Mouse (Mus musculus) G1E (cell line): Measurements from ENCODE around the gene Ccdc60. TPM values are rescaled to one million over a fixed set of nuclear protein-coding genes. Genes with fewer than 3 reads are reported as not detected.

Experiments
- ATAC-seq: 2 replicates; pipeline ENCODE4 v1.8.0; 2016; ENCODE audit warnings: mild to moderate bottlenecking; ENCODE audit not compliant: insufficient number of reproducible peaks, poor library complexity, low FRiP score, severe bottlenecking; ENCODE audit errors: extremely low read depth
- DNase-seq: peaks from one replicate; pipeline ENCODE4 v3.0.0; 2012; ENCODE audit warnings: low spot score
- H3K27me3 ChIP-seq: 2 replicates; pipeline ENCODE4 v1.6.1; 2012; ENCODE audit warnings: mild to moderate bottlenecking, low read length, inconsistent platforms; ENCODE audit not compliant: insufficient read depth
- H3K36me3 ChIP-seq: replicated peaks from 2 replicates; pipeline ENCODE3; 2012; ENCODE audit warnings: mild to moderate bottlenecking, inconsistent platforms
- H3K4me1 ChIP-seq: 2 replicates; pipeline ENCODE4 v1.6.1; 2012; ENCODE audit warnings: low read depth, low read length, inconsistent platforms, mixed read lengths; ENCODE audit not compliant: insufficient read depth
- H3K4me3 ChIP-seq: 2 replicates; pipeline ENCODE4 v1.5.1; 2012; ENCODE audit warnings: low read depth, mild to moderate bottlenecking, inconsistent platforms, low read length, moderate library complexity, mixed read lengths
- H3K9me3 ChIP-seq: replicated peaks from 2 replicates; pipeline ENCODE4 v1.6.1; 2012; ENCODE audit warnings: inconsistent platforms
- CTCF ChIP-seq: IDR thresholded peaks from 2 replicates; pipeline ENCODE4 v1.5.1; 2012; ENCODE audit warnings: low read depth, low read length, inconsistent platforms, mixed read lengths
- GATA1 ChIP-seq: IDR thresholded peaks from 2 replicates; pipeline ENCODE4 v1.6.1; 2012; ENCODE audit warnings: borderline replicate concordance, low read length, inconsistent platforms, mixed read lengths
- GATA2 ChIP-seq: IDR thresholded peaks from 2 replicates; pipeline ENCODE4 v1.6.1; 2012; ENCODE audit warnings: low read depth, low read length, inconsistent platforms, borderline replicate concordance
- POLR2AphosphoS5 ChIP-seq: IDR thresholded peaks from 2 replicates; pipeline ENCODE4 v1.6.1; 2012; ENCODE audit warnings: low read depth, low read length, inconsistent platforms; ENCODE audit not compliant: insufficient replicate concordance
- TAL1 ChIP-seq: conservative IDR thresholded peaks from 2 replicates; pipeline ENCODE4 v1.6.1; 2012; ENCODE audit warnings: low read depth, low read length, inconsistent platforms, mixed read lengths
- polyA plus RNA-seq: library from polyadenylated mRNA; stranded (reverse); fragments of >175 nt; gene quantifications from 2 replicates; pipeline ENCODE4 v1.2.3, GENCODE M21; 2012
- total RNA-seq, 2 experiments: library from RNA; stranded (forward) in 1 of 2; stranded (reverse) in 1 of 2; fragments of 200-1000 nt in 1 of 2; fragments of >200 nt in 1 of 2; fragmentation: Nextera tagmentation in 1 of 2; gene quantifications; 2 replicates each; pipeline ENCODE4 v1.2.3; 2014 to 2017

The Ccdc60 gene
- total RNA-seq (2014; fragmentation: Nextera tagmentation) = not detected in 2 replicates
- total RNA-seq (2017) = not detected in 2 replicates
- not detected in 2 replicates for polyA plus RNA-seq

DNA sequence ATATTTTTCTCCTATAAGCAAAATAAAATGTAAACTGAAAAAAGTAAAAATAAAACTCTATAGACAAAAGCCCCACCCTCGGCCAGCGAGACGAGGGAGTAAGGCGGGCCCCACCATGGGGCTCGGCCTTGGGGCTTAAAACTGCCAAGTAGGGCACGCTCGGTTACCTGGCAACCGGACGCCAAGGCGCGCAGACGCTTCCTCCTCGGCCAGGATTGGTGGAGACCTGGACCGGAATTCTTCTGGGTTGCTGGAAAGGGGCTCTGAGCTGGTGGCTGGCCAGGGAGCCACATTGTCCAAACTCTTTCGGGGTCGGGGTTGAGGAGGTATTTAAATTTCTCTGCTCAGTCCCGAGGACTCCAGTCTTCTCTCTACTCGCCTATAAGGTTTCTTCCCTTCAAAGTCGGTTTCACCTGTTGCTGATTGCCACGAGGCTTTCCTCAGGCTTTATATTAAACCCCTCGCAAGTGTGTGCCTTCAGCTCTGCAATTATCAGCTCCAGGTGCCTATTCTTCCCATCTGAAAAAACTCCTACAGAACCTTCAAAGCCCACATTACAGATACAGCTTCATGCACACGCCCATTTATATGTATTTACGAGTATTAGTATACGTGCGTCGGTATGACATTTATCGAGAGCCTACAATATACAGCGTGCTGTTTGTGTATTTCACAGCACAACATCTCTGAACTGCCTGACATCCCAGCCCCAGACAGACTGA, at the start of gene Ccdc60:
Gene Ccdc60, minus strand, starts transcription at position 137 of the 722 bp plus-strand sequence.
- no peak for TF ChIP-seq GATA1
- TF ChIP-seq TAL1 = no peak
- no peak for TF ChIP-seq POLR2AphosphoS5
- TF ChIP-seq GATA2 = no peak
- TF ChIP-seq CTCF = no peak
- H3K36me3 ChIP-seq = no peaks in the 10 kb centered on the region
- no peak for DNase-seq
- H3K27me3 ChIP-seq = no peaks in the 10 kb centered on the region
- no peak for ATAC-seq
- no peaks in the 10 kb centered on the region for H3K4me1 ChIP-seq
- peaks cover 56% of the 10 kb centered on the region for H3K9me3 ChIP-seq
- H3K4me3 ChIP-seq = no peak within 1 kb of the TSS

DNA sequence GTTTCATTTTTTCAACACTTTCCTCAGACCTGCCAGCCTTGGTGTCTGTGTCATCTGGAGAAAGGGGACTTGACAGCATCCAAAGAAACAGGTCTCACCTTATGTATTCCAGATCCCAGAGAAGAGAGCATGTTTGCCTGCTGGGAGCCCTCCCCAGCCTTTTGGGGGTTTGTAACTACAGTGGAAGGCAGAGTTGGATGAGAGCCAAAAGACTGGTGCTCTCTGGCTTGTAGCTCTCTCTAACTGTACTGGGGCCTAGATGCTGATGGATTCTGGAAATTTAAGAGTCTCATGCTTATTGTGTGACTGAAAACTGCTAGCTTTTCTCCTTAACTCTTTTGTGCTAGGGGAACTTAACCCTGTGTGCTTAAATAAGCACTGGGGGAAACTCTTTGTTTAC, 47.4 kb upstream of the Ccdc60 start:
- ATAC-seq = no peak
- no peaks in the 10 kb centered on the region for H3K36me3 ChIP-seq
- no peak for DNase-seq
- H3K4me3 ChIP-seq = no peak overlapping the region
- H3K27me3 ChIP-seq = no peaks in the 10 kb centered on the region
- no peak for TF ChIP-seq POLR2AphosphoS5
- no peak for TF ChIP-seq GATA1
- no peak for TF ChIP-seq CTCF
- TF ChIP-seq GATA2 = no peak
- TF ChIP-seq TAL1 = no peak
- H3K9me3 ChIP-seq = peaks cover 65% of the 10 kb centered on the region
- no peaks in the 10 kb centered on the region for H3K4me1 ChIP-seq

DNA sequence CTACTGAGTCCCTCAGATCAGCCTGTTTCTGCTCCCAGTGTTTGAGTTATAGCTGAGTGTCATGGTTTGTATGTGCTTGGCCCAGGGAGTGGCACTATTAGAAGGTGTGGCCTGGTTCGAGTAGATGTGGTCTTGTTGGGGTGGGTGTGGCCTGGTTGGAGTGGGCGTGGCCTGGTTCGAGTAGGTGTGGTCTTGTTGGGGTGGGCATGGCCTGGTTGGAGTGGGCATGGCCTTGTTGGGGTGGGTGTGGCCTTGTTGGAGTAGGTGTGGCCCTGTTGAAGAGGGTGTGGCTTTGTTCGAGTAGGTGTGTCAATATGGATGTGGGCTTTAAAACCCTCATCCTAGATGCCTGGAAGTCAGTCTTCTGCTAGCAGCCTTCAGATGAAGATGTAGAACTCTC, 40.1 kb upstream of the Ccdc60 start:
- no peak for TF ChIP-seq CTCF
- no peak for TF ChIP-seq GATA2
- TF ChIP-seq GATA1 = no peak
- no peak for TF ChIP-seq POLR2AphosphoS5
- TF ChIP-seq TAL1 = no peak
- Histone ChIP-seq H3K36me3 (no peaks in the 10 kb centered on the region), H3K27me3 (no peaks in the 10 kb centered on the region), H3K9me3 (peaks cover 93% of the 10 kb centered on the region), H3K4me1 (no peaks in the 10 kb centered on the region), H3K4me3 (peak overlapping the region; percentile 30; the same call in 1 of the 2 replicates)
- DNase-seq = no peak
- ATAC-seq = no peak

DNA sequence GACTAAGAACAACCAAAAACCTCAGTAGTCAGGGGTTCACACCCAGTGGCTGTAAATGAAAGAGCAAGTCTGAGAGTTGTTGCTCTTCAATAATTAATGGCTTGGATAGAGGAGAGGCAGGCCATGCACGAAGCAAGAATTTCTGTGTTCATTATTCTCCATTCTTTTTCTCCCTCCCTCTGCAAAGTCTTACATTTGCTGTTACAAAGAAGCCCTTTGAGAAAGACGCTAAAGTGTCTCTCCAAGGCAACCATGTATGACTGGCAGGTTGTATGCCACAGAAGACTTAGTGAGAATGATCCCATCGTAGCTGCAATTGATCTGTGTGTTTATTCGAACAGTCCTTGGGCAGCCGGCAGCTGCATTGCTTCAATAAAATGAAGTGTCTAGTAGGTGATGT, 34.6 kb upstream of the Ccdc60 start:
- TF ChIP-seq GATA2 = no peak
- no peak for TF ChIP-seq TAL1
- TF ChIP-seq GATA1 = no peak
- TF ChIP-seq CTCF = no peak
- TF ChIP-seq POLR2AphosphoS5 = no peak
- ATAC-seq (no peak), DNase-seq (no peak)
- Histone ChIP-seq H3K9me3 (peaks cover 81% of the 10 kb centered on the region), H3K4me3 (no peak overlapping the region), H3K36me3 (no peaks in the 10 kb centered on the region), H3K4me1 (no peaks in the 10 kb centered on the region), H3K27me3 (no peaks in the 10 kb centered on the region)

DNA sequence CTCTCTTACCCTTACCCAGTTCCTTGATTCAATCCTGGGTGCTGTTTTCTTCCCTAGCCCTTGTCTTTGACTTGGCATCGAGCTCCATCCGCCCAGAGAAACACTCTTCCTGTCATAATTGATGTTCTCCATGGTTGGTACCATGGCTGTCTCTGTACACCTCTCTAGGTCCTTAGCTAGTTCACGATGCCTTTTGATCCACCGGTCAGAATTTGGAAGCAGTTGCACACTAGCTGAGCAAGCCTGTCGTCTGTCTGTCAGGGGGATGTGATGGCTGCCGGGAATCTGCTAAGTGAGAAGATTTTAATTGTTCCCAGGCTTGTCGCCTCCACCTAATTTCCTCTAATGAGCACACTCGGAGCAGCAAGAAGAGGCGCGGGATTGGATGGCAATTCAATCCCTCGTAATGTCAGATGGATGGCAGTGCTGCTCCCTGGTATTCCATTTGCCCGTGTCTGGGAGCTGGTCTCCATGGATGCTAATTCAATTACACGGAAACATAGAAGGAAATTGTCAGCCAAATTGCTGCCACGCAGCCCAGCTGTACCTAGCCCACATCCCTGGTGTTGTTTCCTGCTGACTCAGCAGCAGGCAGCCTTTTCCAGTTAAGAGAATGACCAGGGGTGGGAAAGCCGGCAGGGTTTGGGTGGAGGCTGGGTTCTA, 33.7 kb upstream of the Ccdc60 start:
- no peaks in the 10 kb centered on the region for H3K27me3 ChIP-seq
- H3K4me1 ChIP-seq = no peaks in the 10 kb centered on the region
- H3K9me3 ChIP-seq = peaks cover 79% of the 10 kb centered on the region
- DNase-seq (no peak), ATAC-seq (no peak)
- H3K4me3 ChIP-seq = no peak overlapping the region
- TF ChIP-seq TAL1 = no peak
- TF ChIP-seq CTCF = no peak
- TF ChIP-seq GATA2 = no peak
- TF ChIP-seq GATA1 = no peak
- no peak for TF ChIP-seq POLR2AphosphoS5
- H3K36me3 ChIP-seq = no peaks in the 10 kb centered on the region

DNA sequence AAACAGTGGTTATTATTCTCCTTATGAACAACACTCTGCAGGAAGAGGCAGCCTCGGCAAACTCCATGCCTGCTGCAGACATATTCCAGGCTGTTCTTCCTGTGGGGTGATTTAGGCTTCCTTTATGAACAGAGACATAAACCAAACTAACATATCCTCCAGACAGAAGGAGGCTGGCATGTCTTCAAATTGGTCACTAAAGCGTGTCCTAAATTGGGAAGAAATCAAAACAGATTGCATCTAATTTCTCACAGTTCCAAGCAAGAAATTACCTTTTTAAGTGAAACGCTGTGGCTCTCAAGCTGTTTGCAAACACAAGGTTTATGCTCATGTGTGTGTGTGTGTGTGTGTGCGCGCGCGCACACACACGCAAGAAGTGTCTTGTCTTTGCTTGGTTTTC, 24.9 kb upstream of the Ccdc60 start:
- no peaks in the 10 kb centered on the region for H3K36me3 ChIP-seq
- no peaks in the 10 kb centered on the region for H3K27me3 ChIP-seq
- H3K4me3 ChIP-seq = no peak overlapping the region
- TF ChIP-seq TAL1 (no peak), CTCF (no peak), POLR2AphosphoS5 (no peak), GATA1 (no peak), GATA2 (no peak)
- H3K4me1 ChIP-seq = no peaks in the 10 kb centered on the region
- ATAC-seq (no peak), DNase-seq (no peak)
- peaks cover 68% of the 10 kb centered on the region for H3K9me3 ChIP-seq
